Mouse (Mus musculus): ENCODE measurements around the gene Cd248.
"Not testable (repeated sequence)": the region's sequence is repeated elsewhere in the genome, so short reads cannot be mapped to it uniquely, and the experiment has no call there.

Gene Cd248

GRCm38 (mm10) chr19:5073518-5073917 is 5.6 kb downstream of the Cd248 start:
- no peak for DNase-seq (ENCODE audit: low read depth, low spot score)

DNA sequence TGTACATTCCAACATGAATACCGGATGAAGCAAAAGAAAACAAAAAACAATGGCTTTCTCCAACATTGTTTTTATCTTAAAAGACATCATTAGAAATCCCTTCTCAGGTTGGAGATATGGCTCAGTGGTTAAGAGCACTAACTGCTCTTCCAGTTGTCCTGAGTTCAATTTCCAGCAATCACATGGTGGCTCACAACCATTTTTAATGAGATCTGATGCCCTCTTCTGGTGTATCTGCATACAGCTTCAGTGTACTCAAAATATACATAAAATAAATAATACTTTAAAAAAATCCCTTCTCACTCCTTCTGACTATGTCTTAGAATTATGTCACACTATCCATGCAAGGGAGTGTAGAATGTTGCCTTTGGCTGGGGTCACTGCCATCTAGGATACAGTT is 11.4 kb downstream of the Cd248 start:
- no peak for DNase-seq (ENCODE audit: low read depth, low spot score)

GRCm38 (mm10) chr19:5082005-5082404 is 14.1 kb downstream of the Cd248 start:
- DNase-seq (ENCODE audit: low read depth, low spot score), result no peak

DNA sequence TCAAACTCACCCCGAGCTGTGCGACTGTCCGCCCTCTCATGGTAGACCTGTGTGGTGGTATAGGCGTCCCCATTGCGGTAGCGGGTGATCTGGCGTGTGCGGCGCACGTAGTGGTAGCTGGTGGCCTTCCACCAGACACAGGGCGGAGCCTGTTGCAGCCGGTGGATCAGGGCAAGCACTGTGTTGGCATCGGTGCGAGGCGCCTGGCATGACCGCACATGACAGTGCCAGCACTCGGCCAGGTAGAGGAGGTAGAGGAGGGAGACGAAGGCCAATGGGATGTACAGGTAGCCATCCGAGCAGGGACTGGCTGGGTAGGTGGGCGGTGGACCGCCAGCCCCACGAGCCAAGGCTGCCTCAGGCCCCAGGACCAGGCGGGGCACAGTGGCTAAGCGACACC is 14.7 kb downstream of the Cd248 start:
- DNase-seq (ENCODE audit: low read depth, low spot score), result no peak

DNA sequence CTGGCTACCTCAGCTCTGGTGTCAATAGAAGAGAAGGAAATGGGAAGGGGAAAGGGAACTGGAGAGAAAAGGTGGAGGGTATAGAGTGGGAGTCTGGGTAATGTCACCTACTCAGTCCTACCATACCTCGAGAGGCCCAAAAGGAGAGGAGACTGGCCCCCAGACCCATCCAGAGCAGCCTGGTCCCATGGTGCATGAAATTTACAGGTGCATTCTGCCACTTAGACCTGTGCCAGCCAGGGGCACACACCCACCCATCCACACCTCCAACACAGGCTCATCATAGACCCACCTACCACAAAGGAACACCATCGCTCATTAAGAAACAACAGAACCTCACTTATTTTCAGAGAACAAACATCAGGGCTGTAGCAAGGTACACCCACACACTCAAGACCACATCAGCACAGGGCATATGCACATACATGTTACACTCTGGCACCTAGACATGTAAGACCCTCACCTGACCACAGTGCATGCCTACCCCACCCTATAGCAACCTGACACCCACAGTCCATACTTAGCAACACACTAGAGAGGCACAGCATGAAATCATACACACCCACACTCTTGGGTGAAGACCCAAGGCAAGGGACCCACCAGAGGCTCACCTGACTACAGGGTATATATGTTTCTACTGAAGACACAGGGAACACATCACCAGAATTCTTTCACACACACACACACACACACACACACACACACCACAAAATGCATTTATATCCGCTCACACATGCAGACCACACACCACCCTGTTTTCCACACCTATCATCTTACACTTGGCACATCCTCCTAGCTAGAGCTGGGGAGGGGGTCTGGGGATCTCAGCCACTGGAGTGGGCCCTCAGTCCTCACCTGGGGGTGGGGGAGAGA is 16.3 kb downstream of the Cd248 start:
- peak; percentile 8 for DNase-seq (ENCODE audit: low read depth, low spot score)

DNA sequence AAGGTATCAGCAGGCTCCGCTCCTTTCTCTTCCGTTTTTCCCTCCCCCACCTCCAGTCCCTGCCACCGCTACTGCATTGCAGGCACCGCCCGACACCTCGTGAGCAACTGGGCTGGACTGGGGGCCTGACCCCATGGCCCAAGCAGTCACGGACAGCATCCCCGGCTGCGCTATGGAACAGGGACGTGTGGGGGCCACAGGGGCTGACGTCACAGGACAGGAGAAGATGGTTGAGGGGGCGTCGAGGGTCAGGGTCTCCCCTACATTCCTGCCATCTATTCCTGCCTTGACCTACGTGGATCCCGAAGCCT is 16.9 kb downstream of the Cd248 start:
- DNase-seq (ENCODE audit: low read depth, low spot score), result no peak

GRCm38 (mm10) chr19:5085145-5085863 is 17.4 kb downstream of the Cd248 start, which contains the start of gene Tmem151a:
TSS of gene Tmem151a (minus strand) at chr19:5085531.
- peak; percentile 36 for DNase-seq (ENCODE audit: low read depth, low spot score)

GRCm38 (mm10) chr19:5086533-5086932 is 18.7 kb downstream of the Cd248 start:
- not testable (repeated sequence) for DNase-seq (ENCODE audit: low read depth, low spot score)

GRCm38 (mm10) chr19:5087884-5088728 is 20.2 kb downstream of the Cd248 start, which contains the start of gene Yif1a:
TSS of gene Yif1a (plus strand) at chr19:5088538.
- peak; percentile 99 for DNase-seq (ENCODE audit: low read depth, low spot score)

- peak; percentile 2 for DNase-seq (ENCODE audit: low read depth, low spot score)
Measured at GRCm38 (mm10) chr19:5089324-5089723, 21.4 kb downstream of the Cd248 start.

GRCm38 (mm10) chr19:5092083-5092482 is 24.2 kb downstream of the Cd248 start:
- DNase-seq (ENCODE audit: low read depth, low spot score), result no peak

- DNase-seq (ENCODE audit: low read depth, low spot score), result peak; percentile 2
Measured at GRCm38 (mm10) chr19:5093481-5094242, 25.8 kb downstream of the Cd248 start.

GRCm38 (mm10) chr19:5094243-5094632 is 26.4 kb downstream of the Cd248 start:
- peak; percentile 86 for DNase-seq (ENCODE audit: low read depth, low spot score)

DNA sequence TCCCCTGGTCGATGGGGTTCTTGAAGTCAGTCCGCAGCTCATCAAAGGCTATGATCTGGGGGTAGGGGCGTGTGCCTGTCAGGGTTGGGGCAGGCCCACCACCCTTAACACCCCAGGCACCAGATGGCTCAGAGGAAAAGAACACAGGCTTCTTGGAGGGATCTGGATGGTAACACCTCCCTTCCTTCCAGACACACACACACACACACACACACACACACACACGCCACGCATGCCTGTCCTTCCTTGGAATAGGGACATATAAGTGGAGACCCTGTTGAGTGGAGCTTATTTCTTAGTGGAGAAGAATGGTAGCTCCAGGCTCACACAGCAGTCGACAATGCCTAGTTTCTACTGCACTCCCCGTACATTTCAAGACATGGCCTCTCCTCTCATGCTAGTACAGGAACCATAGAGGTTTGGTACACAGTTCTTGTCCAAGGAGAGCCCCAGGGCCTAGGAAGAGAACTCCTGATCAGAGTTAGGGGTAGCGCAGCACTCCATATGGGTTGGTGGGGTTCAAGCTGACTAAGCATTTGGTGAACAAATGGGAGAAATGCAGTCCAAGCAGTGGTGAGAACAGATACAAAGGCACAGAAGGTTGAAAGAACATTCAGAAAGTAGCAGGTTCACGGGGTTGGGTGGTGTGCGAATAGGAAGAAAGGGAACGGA is 27.0 kb downstream of the Cd248 start:
- no peak for DNase-seq (ENCODE audit: low read depth, low spot score)

DNA sequence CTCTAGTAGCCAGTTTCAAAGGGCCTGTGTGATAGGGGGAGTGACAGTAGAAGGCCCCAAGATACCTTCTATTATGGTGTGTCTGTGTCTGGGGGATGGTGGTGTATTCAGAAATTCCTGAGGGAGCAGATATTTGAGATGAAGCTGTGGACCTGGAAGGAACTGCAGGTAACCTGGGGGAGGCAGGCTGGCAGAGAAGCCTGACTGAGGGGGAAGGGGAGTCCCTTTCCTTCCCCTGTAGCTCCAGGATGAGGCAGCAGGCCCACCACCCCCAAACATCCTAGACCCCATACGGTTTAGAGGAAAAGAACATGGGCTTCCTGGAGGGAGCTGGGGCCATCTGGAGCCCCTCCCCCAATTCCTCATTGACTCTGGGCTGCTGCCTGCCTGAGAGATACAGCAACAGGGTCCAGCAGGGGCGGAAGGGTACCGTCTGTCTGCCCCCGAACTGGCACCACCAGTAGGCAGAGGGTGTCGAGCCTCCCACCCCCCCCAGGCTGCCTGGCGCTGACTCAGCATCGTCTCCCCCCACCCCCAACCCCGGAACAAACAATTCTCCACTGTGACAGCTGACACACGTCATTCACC is 28.1 kb downstream of the Cd248 start:
- no peak for DNase-seq (ENCODE audit: low read depth, low spot score)

DNA sequence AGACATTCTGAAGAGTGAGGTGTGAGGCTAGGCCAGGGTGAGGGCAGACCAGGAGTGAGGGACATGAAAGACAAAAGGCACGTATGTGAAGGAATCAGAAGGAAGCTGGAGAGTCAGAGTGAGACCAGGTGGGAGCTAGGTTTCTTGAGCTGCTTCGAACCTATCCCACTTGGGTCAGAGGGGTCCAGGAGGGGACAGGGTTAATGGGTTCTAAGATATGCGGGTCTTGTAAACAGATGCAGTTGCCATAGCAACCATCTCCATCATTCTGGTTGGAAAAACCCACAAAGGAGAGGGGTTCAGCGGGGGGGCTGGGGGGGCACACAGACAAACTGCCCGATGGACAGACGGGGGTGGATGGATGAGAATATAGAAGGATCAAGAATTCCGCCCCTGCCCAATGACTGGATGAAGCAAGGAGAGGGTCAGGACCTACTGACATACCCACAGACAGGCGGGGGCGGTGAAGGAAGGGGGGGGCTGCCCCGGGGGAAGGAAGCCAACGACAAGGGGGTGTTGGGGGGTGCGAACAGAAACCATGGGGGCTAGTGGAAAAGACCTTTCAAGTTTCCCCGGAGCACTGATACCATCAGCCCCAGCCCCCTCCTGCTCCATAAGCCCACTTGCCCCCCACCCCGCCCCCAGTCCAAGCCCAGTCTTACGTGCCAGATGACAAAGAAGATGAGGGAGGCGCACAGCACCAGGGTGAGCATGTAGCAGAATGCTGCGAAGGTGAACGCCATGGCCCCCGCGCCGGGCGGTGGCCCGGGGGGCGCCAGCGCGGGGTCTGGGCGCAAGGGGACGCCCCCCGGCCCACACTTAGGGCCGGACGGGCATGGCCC is 29.9 kb downstream of the Cd248 start:
- DNase-seq (ENCODE audit: low read depth, low spot score), result peak; percentile 32

GRCm38 (mm10) chr19:5098363-5099143 is 30.7 kb downstream of the Cd248 start, which contains the start of gene Cnih2:
TSS of gene Cnih2 (minus strand) at chr19:5098521.
- DNase-seq (ENCODE audit: low read depth, low spot score), result peak; percentile 65

GRCm38 (mm10) chr19:5106074-5106473 is 38.2 kb downstream of the Cd248 start:
- no peak for DNase-seq (ENCODE audit: low read depth, low spot score)
